Mouse (Mus musculus) heart, adult 2 months (tissue): Measurements from ENCODE around the gene Faf1.

ENCODE experiments used
- CTCF ChIP-seq: fragments of 200-600 bp; IDR thresholded peaks from 2 replicates; pipeline ENCODE4 v1.8.1; 2022; ENCODE audit warnings: antibody characterized with exemption, mild to moderate bottlenecking, moderate library complexity
- EP300 ChIP-seq: fragments of 200-500 bp; IDR thresholded peaks from 2 replicates; pipeline ENCODE4 v1.6.1; 2011; ENCODE audit warnings: low read depth, low read length, control low read depth; ENCODE audit not compliant: insufficient read depth
- POLR2A ChIP-seq: fragments of 200-500 bp; IDR thresholded peaks from 2 replicates; pipeline ENCODE4 v1.6.1; 2011; ENCODE audit warnings: mild to moderate bottlenecking, low read depth, low read length, control low read depth; ENCODE audit not compliant: insufficient read depth

GRCm38 (mm10) chr4:109676218-109677215 lies at the start of gene Faf1:
- TF ChIP-seq CTCF (peak; percentile 59), POLR2A (peak; percentile 91), EP300 (no peak)
